ENCODE assay signal across 8 mouse cellular contexts in the genomic region with DNA sequence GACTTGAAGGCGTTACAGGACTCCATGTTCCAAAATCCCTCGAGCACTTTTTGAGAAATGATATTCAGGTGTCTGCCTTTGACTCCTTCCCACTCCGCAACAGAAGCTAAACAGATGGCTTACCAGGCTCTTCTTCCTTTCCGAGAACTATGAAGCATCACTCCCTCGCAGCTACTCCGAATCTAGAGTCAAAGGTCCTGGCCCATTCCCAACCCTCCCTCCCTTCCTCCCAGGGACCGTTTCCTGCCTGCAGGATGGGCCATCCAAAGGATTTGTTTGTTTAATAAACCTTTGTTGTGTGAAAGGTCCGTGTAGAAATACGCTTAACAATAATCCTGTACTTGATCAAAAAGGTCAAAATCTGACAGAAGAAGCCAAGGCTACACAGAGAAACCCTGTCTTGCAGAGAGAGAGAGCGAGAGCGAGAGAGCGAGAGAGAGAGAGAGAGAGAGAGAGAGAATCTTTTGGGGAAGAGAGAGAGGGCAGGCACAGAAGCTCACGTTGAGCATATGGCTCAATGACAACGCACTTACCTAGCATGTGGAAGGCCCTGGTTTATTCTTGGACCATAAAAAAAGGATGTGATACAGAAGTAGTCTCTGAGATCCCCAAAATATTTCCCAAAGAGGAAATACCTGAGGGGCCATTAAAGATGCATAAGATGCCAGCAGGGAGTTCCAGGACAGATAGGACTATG. TPM values are rescaled to one million over a fixed set of nuclear protein-coding genes. Genes with fewer than 3 reads are reported as not detected.
DNase-seq lines count a peak whose midpoint lies in the region; ATAC-seq and TF ChIP-seq lines count a peak whose summit lies in the region.

A gene (minus strand): TSS at position 149 of the 697 bp plus-strand sequence.

- H3K27ac ChIP-seq in heart, embryonic 12.5 days (ENCODE audit: poor library complexity, severe bottlenecking): peak within 1 kb of the TSS; percentile 91
- no peak within 1 kb of the TSS for H3K27ac ChIP-seq in ES-Bruce4 (ENCODE audit: insufficient read depth, low read length)
- H3K27ac ChIP-seq in embryonic facial prominence, embryonic 15.5 days (replicated peaks): peak within 1 kb of the TSS; percentile 92
- H3K27ac ChIP-seq in midbrain, postnatal 0 days (ENCODE audit: low read depth, low read length): peak within 1 kb of the TSS; percentile 98

- no peaks in the 10 kb centered on the region for H3K27me3 ChIP-seq in heart, embryonic 12.5 days (replicated peaks)
- H3K27me3 ChIP-seq in ES-Bruce4 (ENCODE audit: control insufficient read depth, insufficient read depth, low read length, poor library complexity, severe bottlenecking): no peaks in the 10 kb centered on the region
- H3K27me3 ChIP-seq in embryonic facial prominence, embryonic 15.5 days: peaks cover 4% of the 10 kb centered on the region; the same call in 1 of the 2 replicates
- no peaks in the 10 kb centered on the region for H3K27me3 ChIP-seq in midbrain, postnatal 0 days (ENCODE audit: insufficient read depth, low read length)

- no peaks in the 10 kb centered on the region for H3K9me3 ChIP-seq in heart, embryonic 12.5 days (replicated peaks)
- H3K9me3 ChIP-seq in ES-Bruce4 (replicated peaks; ENCODE audit: control insufficient read depth, insufficient read depth, low read length, poor library complexity, severe bottlenecking): no peaks in the 10 kb centered on the region
- H3K9me3 ChIP-seq in embryonic facial prominence, embryonic 15.5 days (replicated peaks): no peaks in the 10 kb centered on the region
- H3K9me3 ChIP-seq in midbrain, postnatal 0 days (ENCODE audit: low read length): no peaks in the 10 kb centered on the region

- peaks cover 20% of the 10 kb centered on the region for H3K36me3 ChIP-seq in heart, embryonic 12.5 days
- H3K36me3 ChIP-seq in ES-Bruce4 (ENCODE audit: control insufficient read depth, insufficient read depth, low read length, poor library complexity, severe bottlenecking): no peaks in the 10 kb centered on the region; the same call in 1 of the 2 replicates
- peaks cover 22% of the 10 kb centered on the region for H3K36me3 ChIP-seq in embryonic facial prominence, embryonic 15.5 days
- H3K36me3 ChIP-seq in midbrain, postnatal 0 days (ENCODE audit: insufficient read depth, low read length): peaks cover 10% of the 10 kb centered on the region; the same call in 1 of the 2 replicates

- peak within 1 kb of the TSS; percentile 89 for H3K4me3 ChIP-seq in heart, embryonic 12.5 days
- H3K4me3 ChIP-seq in ES-Bruce4 (ENCODE audit: low read depth, low read length): peak within 1 kb of the TSS; percentile 64
- H3K4me3 ChIP-seq in embryonic facial prominence, embryonic 15.5 days (replicated peaks): peak within 1 kb of the TSS; percentile 77
- H3K4me3 ChIP-seq in midbrain, postnatal 0 days (ENCODE audit: low read depth, low read length): peak within 1 kb of the TSS; percentile 80

- TF ChIP-seq CTCF in ES-Bruce4 (IDR thresholded peaks at IDR 0.05; ENCODE audit: low read depth, low read length): no peak
- TF ChIP-seq CTCF in midbrain, postnatal 0 days (IDR thresholded peaks at IDR 0.05): no peak

- TF ChIP-seq EP300 in ES-Bruce4 (IDR thresholded peaks at IDR 0.05; ENCODE audit: insufficient read depth, low read depth, low read length): no peak

- intact Hi-C loops in heart, postnatal 25 days (cut with DNase I): no loop called here

- no peak for ATAC-seq in heart, embryonic 12.5 days (ENCODE audit: insufficient number of reproducible peaks, low FRiP score)
- ATAC-seq in embryonic facial prominence, embryonic 15.5 days (ENCODE audit: insufficient number of reproducible peaks, low FRiP score, low TSS enrichment, low read depth): no peak
- ATAC-seq in midbrain, postnatal 0 days (ENCODE audit: low FRiP score): no peak

- H3K9ac ChIP-seq in heart, embryonic 12.5 days: peak within 1 kb of the TSS; percentile 94
- peak within 1 kb of the TSS; percentile 86 for H3K9ac ChIP-seq in ES-Bruce4 (ENCODE audit: low read depth, poor library complexity, severe bottlenecking)
- H3K9ac ChIP-seq in embryonic facial prominence, embryonic 15.5 days: peak within 1 kb of the TSS; percentile 74
- peak within 1 kb of the TSS; percentile 91 for H3K9ac ChIP-seq in midbrain, postnatal 0 days (replicated peaks; ENCODE audit: low read length, poor library complexity, severe bottlenecking)

- TF ChIP-seq POLR2A in ES-Bruce4 (IDR thresholded peaks at IDR 0.05; ENCODE audit: insufficient read depth, low read length): no peak

- peaks cover 44% of the 10 kb centered on the region for H3K4me1 ChIP-seq in heart, embryonic 12.5 days (replicated peaks)
- no peaks in the 10 kb centered on the region for H3K4me1 ChIP-seq in ES-Bruce4 (ENCODE audit: control insufficient read depth, insufficient read depth, low read length)
- H3K4me1 ChIP-seq in embryonic facial prominence, embryonic 15.5 days: peaks cover 52% of the 10 kb centered on the region
- H3K4me1 ChIP-seq in midbrain, postnatal 0 days (ENCODE audit: insufficient read depth, low read length): peaks cover 18% of the 10 kb centered on the region

- peak within 1 kb of the TSS; percentile 98 for H3K4me2 ChIP-seq in heart, embryonic 12.5 days
- peak within 1 kb of the TSS; percentile 99 for H3K4me2 ChIP-seq in embryonic facial prominence, embryonic 15.5 days (replicated peaks)
- peak within 1 kb of the TSS; percentile 92 for H3K4me2 ChIP-seq in midbrain, postnatal 0 days (ENCODE audit: low read depth, low read length, poor library complexity, severe bottlenecking)

- 17% methylated on average over 14 of the region's 14 CpGs for WGBS in heart, embryonic 12.5 days
- WGBS in embryonic facial prominence, embryonic 15.5 days: 13% methylated on average over 14 of the region's 14 CpGs
- WGBS in midbrain, postnatal 0 days: 13% methylated on average over 14 of the region's 14 CpGs

- no peak for DNase-seq in heart, postnatal 25 days (ENCODE audit: low spot score)
- no peak for DNase-seq in layer of hippocampus, postnatal 25 days (ENCODE audit: extremely low spot score in 1 of 2, low spot score in 1 of 2)
- no peak for DNase-seq in midbrain, postnatal 0 days (ENCODE audit: low spot score)
- DNase-seq in frontal cortex, postnatal 10 days (ENCODE audit: low spot score in 2 of 2): no peak
- DNase-seq in spleen, postnatal 10 days (ENCODE audit: low spot score in 2 of 2): no peak

RNA-seq across cellular contexts. Expression of the gene that starts here (rescaled TPM):
- 10.5 and 13.0 TPM in 2 replicates for polyA plus RNA-seq in heart, embryonic 12.5 days (2016; fragmentation: Nextera tagmentation; extraction: Ambion mirVana)
- 10 to 100 TPM in 1 of 2 experiments, 1 to 10 TPM in 1; 7.8 to 11.9 TPM for total RNA-seq in heart, postnatal 25 days (2021)
- polyA plus RNA-seq in ES-Bruce4 (2011; ENCODE audit: insufficient read depth, insufficient read length, low read depth, missing spikeins): 3.3 and 4.2 TPM in 2 replicates
- 8.0 and 8.9 TPM in 2 replicates for polyA plus RNA-seq in embryonic facial prominence, embryonic 15.5 days (2015; fragmentation: Nextera tagmentation; extraction: Ambion mirVana)
- total RNA-seq in layer of hippocampus, postnatal 25 days (2021): 10 to 100 TPM; 32.9 to 35.9 TPM
- 14.3 and 19.4 TPM in 2 replicates for total RNA-seq in midbrain, postnatal 0 days (2014; rRNA removed)
- 15.4 and 15.6 TPM in 2 replicates for polyA plus RNA-seq in midbrain, postnatal 0 days (2015; fragmentation: Nextera tagmentation; extraction: Ambion mirVana)
